ENCODE assay signal across 8 mouse cellular contexts in the genomic region with DNA sequence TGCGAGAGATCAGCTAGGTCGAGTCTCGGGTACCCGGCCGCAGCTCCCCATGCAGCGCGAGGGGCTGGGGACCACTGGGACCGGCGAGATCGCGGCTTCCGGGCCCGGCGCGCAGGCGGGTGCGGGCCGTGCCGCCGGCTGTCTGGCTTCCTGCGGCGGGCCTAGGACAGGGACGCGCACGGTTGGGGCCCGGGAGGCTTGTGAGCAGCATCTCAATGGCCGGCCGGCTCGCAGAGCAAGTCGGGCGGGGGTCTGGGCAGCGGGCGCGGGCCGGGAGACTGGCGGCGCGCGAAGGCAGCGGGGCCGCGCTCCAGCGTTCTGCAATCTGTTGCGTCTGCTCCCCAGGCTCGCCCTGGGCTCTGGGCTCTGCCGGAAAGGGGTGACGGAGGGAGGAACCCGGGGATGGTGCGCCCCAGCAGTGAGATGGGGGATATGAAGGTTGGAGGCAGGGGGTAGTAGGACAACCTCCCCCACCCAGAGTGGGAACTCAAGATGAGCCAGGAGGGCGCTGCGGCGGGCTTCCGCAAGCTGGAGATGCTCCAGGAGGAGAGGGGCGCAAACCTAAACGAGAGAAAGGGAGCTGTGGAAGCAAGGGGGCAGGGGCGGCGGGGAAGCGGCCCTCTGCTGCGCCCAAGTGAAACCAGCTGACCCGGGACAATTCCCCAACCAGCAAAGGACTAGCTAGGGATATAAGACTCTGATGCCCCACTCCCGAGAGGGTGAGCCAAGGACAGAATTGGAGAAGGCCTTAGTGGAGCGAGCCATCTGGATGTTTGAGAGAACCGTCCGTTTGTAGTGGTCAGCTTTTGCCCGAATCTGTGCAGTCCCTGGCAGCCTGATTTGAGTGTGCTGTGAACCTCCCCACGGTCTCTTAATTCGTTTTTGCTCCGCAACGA. TPM values are rescaled to one million over a fixed set of nuclear protein-coding genes. Genes with fewer than 3 reads are reported as not detected.
DNase-seq lines count a peak whose midpoint lies in the region; ATAC-seq and TF ChIP-seq lines count a peak whose summit lies in the region.

No protein-coding gene starts in this region.

- no peak overlapping the region for H3K27ac ChIP-seq in heart, embryonic 12.5 days (ENCODE audit: poor library complexity, severe bottlenecking)
- no peak overlapping the region for H3K27ac ChIP-seq in cortical plate, adult 2 months (ENCODE audit: insufficient read depth, low read length)
- H3K27ac ChIP-seq in hindbrain, embryonic 13.5 days, result peak overlapping the region; percentile 76
- H3K27ac ChIP-seq in liver, postnatal 0 days (ENCODE audit: low read depth), result no peak overlapping the region

- no peak for DNase-seq in heart, adult 18-20 months
- peak; percentile 11 for DNase-seq in ES-CJ7 (ENCODE audit: low read depth, low spot score)
- DNase-seq in liver, postnatal 0 days, result peak; percentile 33
- peak; percentile 15 for DNase-seq in yolk sac, embryonic 10.5 days (ENCODE audit: low spot score)
- no peak for DNase-seq in lung, postnatal 25 days (ENCODE audit: low spot score)

- H3K36me3 ChIP-seq in heart, embryonic 12.5 days, result no peaks in the 10 kb centered on the region
- no peaks in the 10 kb centered on the region for H3K36me3 ChIP-seq in hindbrain, embryonic 13.5 days
- H3K36me3 ChIP-seq in liver, postnatal 0 days (replicated peaks; ENCODE audit: insufficient read depth, low read length), result no peaks in the 10 kb centered on the region

- no peak for TF ChIP-seq CTCF in cortical plate, adult 2 months (IDR thresholded peaks at IDR 0.05; ENCODE audit: extremely low read depth, insufficient read depth, low read length)
- no peak for TF ChIP-seq CTCF in liver, postnatal 0 days (IDR thresholded peaks at IDR 0.05; ENCODE audit: low read depth)

- ATAC-seq in heart, embryonic 12.5 days (ENCODE audit: insufficient number of reproducible peaks, low FRiP score), result 0 out of 2 replicates have a peak, but pooled peaks have one; percentile 43
- peak; percentile 41; the same call in 1 of the 2 replicates for ATAC-seq in hindbrain, embryonic 13.5 days (ENCODE audit: low FRiP score)
- ATAC-seq in liver, postnatal 0 days, result no peak

- TF ChIP-seq EP300 in liver, postnatal 0 days (IDR thresholded peaks at IDR 0.05; ENCODE audit: low read depth), result no peak

- H3K4me3 ChIP-seq in heart, embryonic 12.5 days, result peak overlapping the region; percentile 56
- peak overlapping the region; percentile 59 for H3K4me3 ChIP-seq in cortical plate, adult 2 months (ENCODE audit: insufficient read depth, low read length)
- peak overlapping the region; percentile 69 for H3K4me3 ChIP-seq in hindbrain, embryonic 13.5 days
- peak overlapping the region; percentile 44 for H3K4me3 ChIP-seq in liver, postnatal 0 days (ENCODE audit: low read depth, low read length)

- peaks cover 96% of the 10 kb centered on the region for H3K27me3 ChIP-seq in heart, embryonic 12.5 days (replicated peaks)
- H3K27me3 ChIP-seq in hindbrain, embryonic 13.5 days, result peaks cover 69% of the 10 kb centered on the region
- H3K27me3 ChIP-seq in liver, postnatal 0 days (ENCODE audit: insufficient read depth, low read length), result peaks cover 58% of the 10 kb centered on the region

- TF ChIP-seq POLR2A in cortical plate, adult 2 months (IDR thresholded peaks at IDR 0.05; ENCODE audit: extremely low read depth, insufficient read depth, low read length), result no peak

- no peaks in the 10 kb centered on the region for H3K9me3 ChIP-seq in heart, embryonic 12.5 days (replicated peaks)
- H3K9me3 ChIP-seq in hindbrain, embryonic 13.5 days, result no peaks in the 10 kb centered on the region
- H3K9me3 ChIP-seq in liver, postnatal 0 days (ENCODE audit: low read length), result no peaks in the 10 kb centered on the region

- peak overlapping the region; percentile 94 for H3K4me2 ChIP-seq in heart, embryonic 12.5 days
- H3K4me2 ChIP-seq in hindbrain, embryonic 13.5 days, result peak overlapping the region; percentile 96
- H3K4me2 ChIP-seq in liver, postnatal 0 days (ENCODE audit: low read depth, low read length), result peak overlapping the region; percentile 65

- H3K4me1 ChIP-seq in heart, embryonic 12.5 days (replicated peaks), result peaks cover 28% of the 10 kb centered on the region
- no peaks in the 10 kb centered on the region for H3K4me1 ChIP-seq in cortical plate, adult 2 months (ENCODE audit: control insufficient read depth, insufficient read depth, low read length)
- H3K4me1 ChIP-seq in hindbrain, embryonic 13.5 days (replicated peaks), result peaks cover 56% of the 10 kb centered on the region
- H3K4me1 ChIP-seq in liver, postnatal 0 days (ENCODE audit: insufficient read depth), result 0 out of 2 replicates have a peak, but pooled peaks cover 3% of the 10 kb centered on the region

- 1% methylated on average over 67 of the region's 69 CpGs for WGBS in heart, embryonic 12.5 days
- under 1% methylated on average over 69 of the region's 69 CpGs for WGBS in hindbrain, embryonic 13.5 days
- 3% methylated on average over 64 of the region's 69 CpGs for WGBS in liver, postnatal 0 days (ENCODE audit: insufficient replicate concordance)

- peak overlapping the region; percentile 53 for H3K9ac ChIP-seq in heart, embryonic 12.5 days
- H3K9ac ChIP-seq in hindbrain, embryonic 13.5 days, result peak overlapping the region; percentile 80
- peak overlapping the region; percentile 41 for H3K9ac ChIP-seq in liver, postnatal 0 days (replicated peaks)

RNA-seq across cellular contexts. Expression of gene Tmem132e, which starts 0.9 kb away (rescaled TPM):
- 0.08 and 0.20 TPM in 2 replicates for polyA plus RNA-seq in heart, embryonic 12.5 days (2016; fragmentation: Nextera tagmentation; extraction: Ambion mirVana)
- under 1 TPM; 0.20 to 0.31 TPM for total RNA-seq in heart, adult 18-20 months (2021)
- 7.5 and 10.3 TPM in 2 replicates for polyA plus RNA-seq in cortical plate, adult 2 months (2012; rRNA removed)
- 2.0 and 2.2 TPM in 2 replicates for polyA plus RNA-seq in hindbrain, embryonic 13.5 days (2015; fragmentation: Nextera tagmentation; extraction: Ambion mirVana)
- 0.40 TPM in 2 replicates for polyA plus RNA-seq in liver, postnatal 0 days (2015; fragmentation: Nextera tagmentation; extraction: Ambion mirVana)

Comparison
In these comparisons a context has a peak if more than half of its experiments do, and no peak if none do; other contexts are left out.
1. DNase-seq: peak in ES-CJ7 (single experiment), liver, postnatal 0 days (single experiment) and yolk sac, embryonic 10.5 days (single experiment); none in heart, adult 18-20 months (0 of 2) and lung, postnatal 25 days (single experiment).
2. Peak in every context shown above with its lines, with median percentiles within 50 percentile points of each other: H3K4me2 ChIP-seq, H3K4me3 ChIP-seq and H3K9ac ChIP-seq.